ENCODE assay signal across 18 mouse cellular contexts in genomic region chr19:55667787-55668186, GRCm38 (mm10).
A peak's percentile ranks its signal among the peaks of the same experiment; 100 is the strongest.
DNase-seq lines count a peak whose midpoint lies in the region; ATAC-seq and TF ChIP-seq lines count a peak whose summit lies in the region.
"Had no signal": no experiment of that assay in that cellular context is flagged by ENCODE, and none has a peak within 500 bp of the region (broad histone marks: within the 10 kb centered on the region; RNA-seq: fewer than 3 reads in every experiment).

No protein-coding gene starts in this region.

- TF ChIP-seq EP300 in CH12.LX (IDR thresholded peaks at IDR 0.05; ENCODE audit: low read length), result peak; percentile 70

- DNase-seq in spleen, adult 12 weeks (ENCODE audit: low spot score), result peak; percentile 15
- no peak for DNase-seq in spleen, postnatal 14 days (ENCODE audit: low spot score in 2 of 2)
- peak; percentile 78 for DNase-seq in CH12.LX (ENCODE audit: extremely low read depth)
- DNase-seq in splenic B cell, adult 2 months (ENCODE audit: low read depth, low spot score), result peak; percentile 87
- no peak for DNase-seq in right cerebral cortex, adult 18-20 months
- DNase-seq in hindbrain, postnatal 0 days (ENCODE audit: low spot score), result no peak
- DNase-seq: adrenal gland, postnatal 25 days; cerebellum, postnatal 10 days; heart, adult 2 months; kidney, adult 2 months; kidney, postnatal 36 days; liver, embryonic 13.5 days; lung, postnatal 10 days had no signal

- no peaks in the 10 kb centered on the region for H3K36me3 ChIP-seq in CH12.LX (replicated peaks in 1 of 2; ENCODE audit: control insufficient read depth in 1 of 2, insufficient read depth in 1 of 2, low read length in 1 of 2)
- H3K36me3 ChIP-seq in splenic B cell, adult 2 months (ENCODE audit: control insufficient read depth, insufficient read depth, low read length, poor library complexity, severe bottlenecking), result no peaks in the 10 kb centered on the region
- H3K36me3 ChIP-seq in hindbrain, postnatal 0 days (ENCODE audit: insufficient read depth, low read length), result no peaks in the 10 kb centered on the region
- H3K36me3 ChIP-seq: embryonic facial prominence, embryonic 15.5 days; hindbrain, embryonic 13.5 days; liver, embryonic 13.5 days; neural tube, embryonic 15.5 days had no signal

- in situ Hi-C loops in CH12.LX (cut with MboI; ENCODE audit: low pct_ligation_motif_present, low pct_unique_long_range_greater_than_20kb, low sequenced_read_pairs), result no loop called here

- TF ChIP-seq RAD21 in CH12.LX (IDR thresholded peaks at IDR 0.05; ENCODE audit: low read depth, low read length), result no peak

- no peak for TF ChIP-seq CTCF in CH12.LX (conservative IDR thresholded peaks at IDR 0.05 in 1 of 2, IDR thresholded peaks at IDR 0.05 in 1 of 2; ENCODE audit: low read depth in 2 of 2, low read length in 2 of 2)
- TF ChIP-seq CTCF in hindbrain, postnatal 0 days (IDR thresholded peaks at IDR 0.05; ENCODE audit: low read depth), result no peak

- H3K4me3 ChIP-seq in CH12.LX (replicated peaks in 1 of 3; ENCODE audit: low read depth in 2 of 3, low read length in 2 of 3, poor library complexity in 1 of 3), result no peak overlapping the region
- H3K4me3 ChIP-seq in hindbrain, postnatal 0 days (ENCODE audit: low read length), result no peak overlapping the region
- H3K4me3 ChIP-seq: embryonic facial prominence, embryonic 15.5 days; heart, adult 2 months; hindbrain, embryonic 13.5 days; liver, embryonic 13.5 days; megakaryocyte, embryonic 14.5 days; neural tube, embryonic 15.5 days had no signal

- TF ChIP-seq POLR2A in CH12.LX (IDR thresholded peaks at IDR 0.05; ENCODE audit: low read depth, low read length), result no peak

- WGBS in hindbrain, postnatal 0 days, result 83% methylated on average over 9 of the region's 9 CpGs

- peaks cover 17% of the 10 kb centered on the region for H3K27me3 ChIP-seq in CH12.LX (replicated peaks)
- H3K27me3 ChIP-seq in splenic B cell, adult 2 months (ENCODE audit: control insufficient read depth, insufficient read depth, low read length, poor library complexity, severe bottlenecking), result no peaks in the 10 kb centered on the region
- H3K27me3 ChIP-seq in hindbrain, postnatal 0 days (ENCODE audit: insufficient read depth, low read length), result no peaks in the 10 kb centered on the region
- H3K27me3 ChIP-seq: embryonic facial prominence, embryonic 15.5 days; liver, embryonic 13.5 days; neural tube, embryonic 15.5 days had no signal

- H3K9ac ChIP-seq in CH12.LX (ENCODE audit: insufficient read depth, low read depth), result no peak overlapping the region
- H3K9ac ChIP-seq in hindbrain, postnatal 0 days (replicated peaks; ENCODE audit: low read length), result no peak overlapping the region
- H3K9ac ChIP-seq: embryonic facial prominence, embryonic 15.5 days; hindbrain, embryonic 13.5 days; liver, embryonic 13.5 days; neural tube, embryonic 15.5 days had no signal

- peak; percentile 25 for ATAC-seq in inflammation-experienced regulatory T-cells, adult 6 months
- ATAC-seq in hindbrain, postnatal 0 days, result no peak

- no peaks in the 10 kb centered on the region for H3K79me2 ChIP-seq in CH12.LX (replicated peaks; ENCODE audit: control insufficient read depth, extremely low read depth, insufficient read depth, poor library complexity, severe bottlenecking)

- peaks cover 3% of the 10 kb centered on the region for H3K9me3 ChIP-seq in CH12.LX (replicated peaks; ENCODE audit: low read length)
- no peaks in the 10 kb centered on the region for H3K9me3 ChIP-seq in hindbrain, postnatal 0 days (ENCODE audit: low read length)
- H3K9me3 ChIP-seq: embryonic facial prominence, embryonic 15.5 days; hindbrain, embryonic 13.5 days; liver, embryonic 13.5 days; megakaryocyte, embryonic 14.5 days; neural tube, embryonic 15.5 days had no signal

- no peak overlapping the region for H3K27ac ChIP-seq in CH12.LX (ENCODE audit: insufficient read depth, low read depth)
- no peak overlapping the region for H3K27ac ChIP-seq in hindbrain, postnatal 0 days
- H3K27ac ChIP-seq: embryonic facial prominence, embryonic 15.5 days; heart, adult 2 months; hindbrain, embryonic 13.5 days; liver, embryonic 13.5 days; neural tube, embryonic 15.5 days had no signal

- H3K4me1 ChIP-seq in CH12.LX (ENCODE audit: control insufficient read depth in 1 of 2, insufficient read depth in 2 of 2), result peaks cover 9 to 21% of the 10 kb centered on the region in 2 experiments
- no peaks in the 10 kb centered on the region for H3K4me1 ChIP-seq in hindbrain, postnatal 0 days (ENCODE audit: insufficient read depth, low read length)
- H3K4me1 ChIP-seq: hindbrain, embryonic 13.5 days; liver, embryonic 13.5 days; megakaryocyte, embryonic 14.5 days; neural tube, embryonic 15.5 days had no signal

- dilution Hi-C loops in CH12.LX (cut with MboI; ENCODE audit: extremely low pct_ligation_motif_present, extremely low pct_unique_long_range_greater_than_20kb, low sequenced_read_pairs), result no loop called here

- H3K4me2 ChIP-seq in CH12.LX (ENCODE audit: insufficient read depth, low read depth, poor library complexity, severe bottlenecking), result peak overlapping the region; percentile 22
- no peak overlapping the region for H3K4me2 ChIP-seq in hindbrain, postnatal 0 days (ENCODE audit: low read depth, low read length)
- H3K4me2 ChIP-seq: embryonic facial prominence, embryonic 15.5 days; hindbrain, embryonic 13.5 days; liver, embryonic 13.5 days; neural tube, embryonic 15.5 days had no signal

TF ChIP-seq in CH12.LX, 34 proteins besides CTCF, POLR2A, EP300 and RAD21:
- TF ChIP-seq IRF4 (IDR thresholded peaks at IDR 0.05; ENCODE audit: low read depth, low read length) (peak; percentile 57), MAZ (IDR thresholded peaks at IDR 0.05; ENCODE audit: low read depth, low read length) (no peak), RCOR1 (conservative IDR thresholded peaks at IDR 0.05; ENCODE audit: low read depth, low read length) (no peak), JUN (IDR thresholded peaks at IDR 0.05; ENCODE audit: insufficient read depth, low read depth, low read length) (no peak), ZC3H11A (IDR thresholded peaks at IDR 0.05; ENCODE audit: low read depth, low read length) (no peak), ZMIZ1 (IDR thresholded peaks at IDR 0.05; ENCODE audit: low read depth, low read length) (no peak), HCFC1 (IDR thresholded peaks at IDR 0.05; ENCODE audit: low read depth, low read length) (no peak), BHLHE40 (IDR thresholded peaks at IDR 0.05; ENCODE audit: low read depth, low read length) (peak; percentile 92), MAX (IDR thresholded peaks at IDR 0.05; ENCODE audit: low read length) (no peak; the same call in 1 of the 2 replicates), NRF1 (IDR thresholded peaks at IDR 0.05; ENCODE audit: low read depth, low read length) (no peak), GABPA (IDR thresholded peaks at IDR 0.05; ENCODE audit: insufficient replicate concordance, low read depth, low read length) (no peak), SIN3A (IDR thresholded peaks at IDR 0.05; ENCODE audit: low read length) (peak; percentile 48; the same call in 1 of the 2 replicates), USF1 (IDR thresholded peaks at IDR 0.05; ENCODE audit: low read depth, low read length) (no peak), CHD1 (IDR thresholded peaks at IDR 0.05; ENCODE audit: low read depth, low read length) (no peak), PAX5 (IDR thresholded peaks at IDR 0.05; ENCODE audit: low read length) (no peak), SMC3 (IDR thresholded peaks at IDR 0.05; ENCODE audit: low read depth, low read length) (no peak), JUND (conservative IDR thresholded peaks at IDR 0.05; ENCODE audit: low read depth, low read length) (no peak), CHD2 (IDR thresholded peaks at IDR 0.05; ENCODE audit: low read length) (no peak), ELF1 (IDR thresholded peaks at IDR 0.05; ENCODE audit: low read depth, low read length) (no peak), POLR2AphosphoS2 (IDR thresholded peaks at IDR 0.05; ENCODE audit: low read depth, low read length) (no peak), MAFK (IDR thresholded peaks at IDR 0.05; ENCODE audit: insufficient replicate concordance, low read length) (no peak), NELFE (IDR thresholded peaks at IDR 0.05; ENCODE audit: low read depth, low read length) (no peak), USF2 (conservative IDR thresholded peaks at IDR 0.05; ENCODE audit: low read depth, low read length) (no peak), UBTF (IDR thresholded peaks at IDR 0.05; ENCODE audit: low read depth, low read length) (no peak), E2F4 (IDR thresholded peaks at IDR 0.05; ENCODE audit: insufficient replicate concordance, low read depth, low read length) (no peak), MEF2A (IDR thresholded peaks at IDR 0.05; ENCODE audit: borderline replicate concordance, low read depth, low read length) (peak; percentile 29; the same call in 1 of the 2 replicates), TCF12 (IDR thresholded peaks at IDR 0.05; ENCODE audit: low read depth, low read length) (peak; percentile 79), MYC (IDR thresholded peaks at IDR 0.05; ENCODE audit: low read depth, low read length) (0 out of 2 replicates have a peak, but pooled peaks have one; percentile 30), TBP (conservative IDR thresholded peaks at IDR 0.05; ENCODE audit: low read depth, low read length) (no peak), ETS1 (conservative IDR thresholded peaks at IDR 0.05; ENCODE audit: low read depth, low read length) (peak; percentile 93), ZNF384 (IDR thresholded peaks at IDR 0.05; ENCODE audit: low read depth, low read length) (no peak), MXI1 (IDR thresholded peaks at IDR 0.05; ENCODE audit: low read depth, low read length) (no peak), ZKSCAN1 (IDR thresholded peaks at IDR 0.05; ENCODE audit: borderline replicate concordance, low read depth, low read length) (no peak), KAT2A (IDR thresholded peaks at IDR 0.05; ENCODE audit: insufficient replicate concordance, low read length) (no peak)

Comparison
In these comparisons a context has a peak if more than half of its experiments do, and no peak if none do; other contexts are left out.
1. DNase-seq: peak in spleen, adult 12 weeks (single experiment), CH12.LX (single experiment) and splenic B cell, adult 2 months (single experiment); none in spleen, postnatal 14 days (0 of 2), right cerebral cortex, adult 18-20 months (single experiment) and hindbrain, postnatal 0 days (single experiment).